Mouse (Mus musculus) heart, adult 18-20 months (tissue): Measurements from ENCODE around the gene Hcn4. TPM values are rescaled to one million over a fixed set of nuclear protein-coding genes. Genes with fewer than 3 reads are reported as not detected.

ENCODE experiments used
- total RNA-seq, 2 experiments: library from RNA; stranded (reverse); gene quantifications; 2 replicates each; pipeline ENCODE4 v1.2.3; 2021

Hcn4 gene
- total RNA-seq, 2 experiments from 2014 or later = 6.6 to 6.8 TPM

Other genes starting within 250 kb of the Hcn4 start
- gene Nptn, start 241.2 kb upstream of the Hcn4 start, total RNA-seq = 100 to 1,000 TPM; 113 to 123 TPM
- 1 to 10 TPM; 2.3 to 2.7 TPM for gene Rec114, start 79.4 kb upstream of the Hcn4 start, total RNA-seq
- 10 to 100 TPM; 47.4 to 51.6 TPM for gene Neo1, start 213.0 kb downstream of the Hcn4 start, total RNA-seq